Mouse (Mus musculus) ZHBTc4 (cell line): ENCODE data around the gene Pla2g4d.

Experiments used
- DNase-seq: peaks from one replicate; pipeline ENCODE4 v3.0.0-alpha.2; 2011; ENCODE audit warnings: low read depth, low spot score

Pla2g4d gene

GRCm38 (mm10) chr2:120288995-120289394 is at the start of gene Pla2g4d:
Gene Pla2g4d (minus strand): TSS chr2:120289197.
- no peak for DNase-seq

- DNase-seq, result peak; percentile 17
These were observed 48.9 kb upstream of the Pla2g4d start for GRCm38 (mm10) chr2:120337886-120338285.

GRCm38 (mm10) chr2:120331575-120331974 is 42.6 kb upstream of the Pla2g4d start:
- no peak for DNase-seq

GRCm38 (mm10) chr2:120315077-120315476 is 26.1 kb upstream of the Pla2g4d start:
- DNase-seq, result no peak

- DNase-seq, result no peak
These were observed 25.5 kb upstream of the Pla2g4d start for GRCm38 (mm10) chr2:120314487-120314886.

- DNase-seq, result peak; percentile 67
These were observed 25.0 kb upstream of the Pla2g4d start, which contains the start of gene Pla2g4f for GRCm38 (mm10) chr2:120313976-120314375. Gene Pla2g4f (minus strand): TSS chr2:120314165.

GRCm38 (mm10) chr2:120312276-120312825 is 23.4 kb upstream of the Pla2g4d start:
- no peak for DNase-seq

GRCm38 (mm10) chr2:120304113-120304512 is 15.1 kb upstream of the Pla2g4d start:
- no peak for DNase-seq

GRCm38 (mm10) chr2:120301076-120301475 is 12.1 kb upstream of the Pla2g4d start:
- peak; percentile 27 for DNase-seq

- DNase-seq, result no peak
These were observed 10.9 kb upstream of the Pla2g4d start for GRCm38 (mm10) chr2:120299866-120300265.

- DNase-seq, result no peak
These were observed 7.2 kb upstream of the Pla2g4d start for GRCm38 (mm10) chr2:120296160-120296559.

GRCm38 (mm10) chr2:120291471-120292078 is 2.6 kb upstream of the Pla2g4d start:
- DNase-seq, result no peak

- DNase-seq, result no peak
These were observed 596 bp downstream of the Pla2g4d start for GRCm38 (mm10) chr2:120288401-120288800.

GRCm38 (mm10) chr2:120285639-120286038 is 3.4 kb downstream of the Pla2g4d start:
- no peak for DNase-seq

GRCm38 (mm10) chr2:120284705-120285104 is 4.3 kb downstream of the Pla2g4d start:
- no peak for DNase-seq

- DNase-seq, result no peak
These were observed 4.9 kb downstream of the Pla2g4d start for GRCm38 (mm10) chr2:120284094-120284493.

GRCm38 (mm10) chr2:120283550-120283949 is 5.4 kb downstream of the Pla2g4d start:
- DNase-seq, result no peak

GRCm38 (mm10) chr2:120281221-120281620 is 7.8 kb downstream of the Pla2g4d start:
- DNase-seq, result peak; percentile 32

GRCm38 (mm10) chr2:120279961-120280360 is 9.0 kb downstream of the Pla2g4d start:
- peak; percentile 71 for DNase-seq

- DNase-seq, result no peak
These were observed 12.0 kb downstream of the Pla2g4d start for GRCm38 (mm10) chr2:120276951-120277350.

- peak; percentile 85 for DNase-seq
These were observed 20.4 kb downstream of the Pla2g4d start for GRCm38 (mm10) chr2:120268635-120269034.

GRCm38 (mm10) chr2:120265523-120265922 is 23.5 kb downstream of the Pla2g4d start:
- peak; percentile 22 for DNase-seq

GRCm38 (mm10) chr2:120264858-120265257 is 24.1 kb downstream of the Pla2g4d start:
- no peak for DNase-seq
